In genomic region chr9:111453895-111454294, GRCm38 (mm10) we compare ENCODE assay signal across 27 mouse cellular contexts. TPM values are rescaled to one million over a fixed set of nuclear protein-coding genes. Genes with fewer than 3 reads are reported as not detected.
DNase-seq lines count a peak whose midpoint lies in the region; ATAC-seq and TF ChIP-seq lines count a peak whose summit lies in the region.
"Had no signal": no experiment of that assay in that cellular context is flagged by ENCODE, and none has a peak within 500 bp of the region (broad histone marks: within the 10 kb centered on the region; RNA-seq: fewer than 3 reads in every experiment).

No protein-coding gene starts in this region.

- H3K4me2 ChIP-seq in hindbrain, postnatal 0 days (ENCODE audit: low read depth, low read length): no peak overlapping the region
- H3K4me2 ChIP-seq in hindbrain, embryonic 12.5 days (replicated peaks): no peak overlapping the region
- H3K4me2 ChIP-seq: embryonic facial prominence, embryonic 12.5 days; forebrain, embryonic 12.5 days; forebrain, embryonic 15.5 days; heart, embryonic 11.5 days; hindbrain, embryonic 14.5 days had no signal

- H3K4me1 ChIP-seq in hindbrain, postnatal 0 days (ENCODE audit: insufficient read depth, low read length): no peaks in the 10 kb centered on the region
- 0 out of 2 replicates have a peak, but pooled peaks cover 5% of the 10 kb centered on the region for H3K4me1 ChIP-seq in hindbrain, embryonic 12.5 days
- H3K4me1 ChIP-seq in embryonic facial prominence, embryonic 10.5 days: peaks cover 3% of the 10 kb centered on the region; the same call in 1 of the 2 replicates
- H3K4me1 ChIP-seq: embryonic facial prominence, embryonic 12.5 days; forebrain, embryonic 12.5 days; hindbrain, embryonic 10.5 days had no signal

- DNase-seq in hindbrain, postnatal 0 days (ENCODE audit: low spot score): no peak
- no peak for DNase-seq in embryonic facial prominence, embryonic 10.5 days (ENCODE audit: low spot score)
- DNase-seq in kidney, postnatal 4 days: no peak
- no peak for DNase-seq in urinary bladder, postnatal 36 days (ENCODE audit: low spot score in 2 of 2)
- DNase-seq: adrenal gland, adult 2 months; adrenal gland, postnatal 14 days; cerebellum, adult 11-12 months; cerebellum, adult 8-10 months; cerebellum, postnatal 10 days; cerebellum, postnatal 36 days; gastrocnemius, adult 2 months; gastrocnemius, postnatal 14 days; heart, adult 2 months had no signal

- no peaks in the 10 kb centered on the region for H3K27me3 ChIP-seq in hindbrain, postnatal 0 days (ENCODE audit: insufficient read depth, low read length)
- no peaks in the 10 kb centered on the region for H3K27me3 ChIP-seq in hindbrain, embryonic 12.5 days
- no peaks in the 10 kb centered on the region for H3K27me3 ChIP-seq in embryonic facial prominence, embryonic 10.5 days (replicated peaks; ENCODE audit: low read depth, poor library complexity, severe bottlenecking)
- H3K27me3 ChIP-seq: embryonic facial prominence, embryonic 12.5 days; forebrain, embryonic 15.5 days had no signal

- no peak for ATAC-seq in hindbrain, postnatal 0 days
- ATAC-seq in hindbrain, embryonic 12.5 days (ENCODE audit: low FRiP score): no peak
- peak; percentile 62 for ATAC-seq in common myeloid progenitor, adult 5-6 weeks (replicated peaks; ENCODE audit: low read depth, poor library complexity, severe bottlenecking)
- peak; percentile 42 to 69; a peak in 2 of 4 replicates for ATAC-seq in hematopoietic stem cell, adult 5-6 weeks (replicated peaks in 1 of 2; ENCODE audit: insufficient read depth in 1 of 2, low FRiP score in 2 of 2, low TSS enrichment in 1 of 2, low read depth in 1 of 2, poor library complexity in 2 of 2, severe bottlenecking in 2 of 2)
- ATAC-seq: CD4-positive, CD25-positive, alpha-beta regulatory T cell, adult 4 months; forebrain, embryonic 15.5 days; intestine, postnatal 0 days had no signal

- H3K27ac ChIP-seq in hindbrain, postnatal 0 days: peak overlapping the region; percentile 41; the same call in 1 of the 2 replicates
- no peak overlapping the region for H3K27ac ChIP-seq in hindbrain, embryonic 12.5 days
- H3K27ac ChIP-seq in embryonic facial prominence, embryonic 10.5 days (replicated peaks): 0 out of 2 replicates have a peak overlapping the region, but pooled peaks have one; percentile 6
- H3K27ac ChIP-seq: embryonic facial prominence, embryonic 12.5 days; forebrain, embryonic 12.5 days; forebrain, embryonic 15.5 days; gastrocnemius, adult 2 months; heart, adult 2 months; hindbrain, embryonic 10.5 days; hindbrain, embryonic 14.5 days had no signal

- no peaks in the 10 kb centered on the region for H3K36me3 ChIP-seq in hindbrain, postnatal 0 days (ENCODE audit: insufficient read depth, low read length)
- no peaks in the 10 kb centered on the region for H3K36me3 ChIP-seq in hindbrain, embryonic 12.5 days
- H3K36me3 ChIP-seq in embryonic facial prominence, embryonic 10.5 days (replicated peaks): no peaks in the 10 kb centered on the region
- H3K36me3 ChIP-seq: embryonic facial prominence, embryonic 12.5 days; forebrain, embryonic 12.5 days; forebrain, embryonic 15.5 days; hindbrain, embryonic 10.5 days had no signal

- TF ChIP-seq CTCF in hindbrain, postnatal 0 days (IDR thresholded peaks at IDR 0.05; ENCODE audit: low read depth): no peak

- no peak overlapping the region for H3K4me3 ChIP-seq in hindbrain, postnatal 0 days (ENCODE audit: low read length)
- no peak overlapping the region for H3K4me3 ChIP-seq in hindbrain, embryonic 12.5 days
- no peak overlapping the region for H3K4me3 ChIP-seq in embryonic facial prominence, embryonic 10.5 days
- H3K4me3 ChIP-seq: embryonic facial prominence, embryonic 12.5 days; erythroblast, embryonic 14.5 days; forebrain, embryonic 12.5 days; forebrain, embryonic 15.5 days; gastrocnemius, adult 2 months; heart, adult 2 months; hindbrain, embryonic 10.5 days had no signal

- no peak overlapping the region for H3K9ac ChIP-seq in hindbrain, postnatal 0 days (replicated peaks; ENCODE audit: low read length)
- no peak overlapping the region for H3K9ac ChIP-seq in hindbrain, embryonic 12.5 days
- H3K9ac ChIP-seq: embryonic facial prominence, embryonic 12.5 days; forebrain, embryonic 12.5 days; forebrain, embryonic 15.5 days; hindbrain, embryonic 14.5 days had no signal

- H3K9me3 ChIP-seq in hindbrain, postnatal 0 days (ENCODE audit: low read length): no peaks in the 10 kb centered on the region
- no peaks in the 10 kb centered on the region for H3K9me3 ChIP-seq in hindbrain, embryonic 12.5 days (replicated peaks)
- H3K9me3 ChIP-seq in embryonic facial prominence, embryonic 10.5 days: no peaks in the 10 kb centered on the region
- H3K9me3 ChIP-seq: embryonic facial prominence, embryonic 12.5 days; forebrain, embryonic 12.5 days; forebrain, embryonic 15.5 days; hindbrain, embryonic 10.5 days had no signal

- 59% methylated on average over 3 of the region's 3 CpGs for WGBS in hindbrain, postnatal 0 days
- WGBS in hindbrain, embryonic 12.5 days: 70% methylated on average over 3 of the region's 3 CpGs
- WGBS in embryonic facial prominence, embryonic 10.5 days: 67% methylated on average over 3 of the region's 3 CpGs

RNA-seq across cellular contexts. Expression of gene Dclk3, which starts 15.0 kb away (rescaled TPM):
- 9.2 and 13.1 TPM in 2 replicates for total RNA-seq in hindbrain, postnatal 0 days (2014; rRNA removed)
- polyA plus RNA-seq in hindbrain, postnatal 0 days (2015; fragmentation: Nextera tagmentation; extraction: Ambion mirVana): 8.8 and 9.9 TPM in 2 replicates
- 1.8 and 2.7 TPM in 2 replicates for polyA plus RNA-seq in hindbrain, embryonic 12.5 days (2016; fragmentation: Nextera tagmentation; extraction: Ambion mirVana)
- not detected in 2 replicates for total RNA-seq in common myeloid progenitor, adult 5-6 weeks (2017)
- polyA plus RNA-seq in embryonic facial prominence, embryonic 10.5 days (2016; fragmentation: Nextera tagmentation; extraction: Ambion mirVana): 0.18 and 0.64 TPM in 2 replicates
- not detected in 2 replicates for total RNA-seq in hematopoietic stem cell, adult 5-6 weeks (2017)
- total RNA-seq: MEL had no signal
- polyA plus RNA-seq: C2C12; CD4-positive, CD25-positive, alpha-beta regulatory T cell, adult 4 months; erythroblast, embryonic 14.5 days had no signal

Comparison
In these comparisons a context has a peak if more than half of its experiments do, and no peak if none do; other contexts are left out.
1. ATAC-seq: peak in common myeloid progenitor, adult 5-6 weeks (single experiment) and hematopoietic stem cell, adult 5-6 weeks (2 of 2); none in hindbrain, postnatal 0 days (single experiment) and hindbrain, embryonic 12.5 days (single experiment).
2. RNA of gene Dclk3, which starts 15.0 kb away (total RNA-seq): 9.2 to 13.1 TPM in hindbrain, postnatal 0 days; not detected in common myeloid progenitor, adult 5-6 weeks and not detected in hematopoietic stem cell, adult 5-6 weeks; every median in the first group is over 10 times any median in the second.